8 mouse cellular contexts compared by ENCODE assay signal in genomic region chr5:149831122-149831861, GRCm38 (mm10).
DNase-seq lines count a peak whose midpoint lies in the region; ATAC-seq and TF ChIP-seq lines count a peak whose summit lies in the region.

No protein-coding gene starts in this region.

- H3K36me3 ChIP-seq in forebrain, embryonic 15.5 days: no peaks in the 10 kb centered on the region
- no peaks in the 10 kb centered on the region for H3K36me3 ChIP-seq in liver, postnatal 0 days (replicated peaks; ENCODE audit: insufficient read depth, low read length)
- H3K36me3 ChIP-seq in thymus, adult 2 months (ENCODE audit: control insufficient read depth, insufficient read depth, low read length): no peaks in the 10 kb centered on the region

- DNase-seq in cerebellum, adult 11-12 months: peak; percentile 30
- DNase-seq in heart, postnatal 36 days: peak; percentile 50 to 66
- peak; percentile 50 to 85 for DNase-seq in layer of hippocampus, adult 18-20 months (ENCODE audit: low spot score in 2 of 2)
- peak; percentile 72 for DNase-seq in liver, postnatal 0 days
- peak; percentile 71 for DNase-seq in thymus, adult 2 months

- H3K4me1 ChIP-seq in forebrain, embryonic 15.5 days: 0 out of 2 replicates have a peak, but pooled peaks cover 4% of the 10 kb centered on the region
- no peaks in the 10 kb centered on the region for H3K4me1 ChIP-seq in liver, postnatal 0 days (ENCODE audit: insufficient read depth)
- H3K4me1 ChIP-seq in olfactory bulb, adult 2 months (ENCODE audit: control insufficient read depth, insufficient read depth, low read length): peaks cover 5% of the 10 kb centered on the region
- H3K4me1 ChIP-seq in thymus, adult 2 months (replicated peaks; ENCODE audit: control insufficient read depth, insufficient read depth, low read length): no peaks in the 10 kb centered on the region

- H3K27ac ChIP-seq in forebrain, embryonic 15.5 days (replicated peaks): peak overlapping the region; percentile 56; the same call in 1 of the 2 replicates
- H3K27ac ChIP-seq in liver, postnatal 0 days (ENCODE audit: low read depth): no peak overlapping the region
- no peak overlapping the region for H3K27ac ChIP-seq in olfactory bulb, adult 2 months (ENCODE audit: insufficient read depth, low read depth, low read length)
- no peak overlapping the region for H3K27ac ChIP-seq in thymus, adult 2 months (ENCODE audit: control insufficient read depth, insufficient read depth, low read length)

- H3K9me3 ChIP-seq in forebrain, embryonic 15.5 days: no peaks in the 10 kb centered on the region
- no peaks in the 10 kb centered on the region for H3K9me3 ChIP-seq in liver, postnatal 0 days (ENCODE audit: low read length)

- intact Hi-C loops in heart, postnatal 36 days (cut with DNase I): no loop called here

- no peaks in the 10 kb centered on the region for H3K27me3 ChIP-seq in forebrain, embryonic 15.5 days
- H3K27me3 ChIP-seq in liver, postnatal 0 days (ENCODE audit: insufficient read depth, low read length): no peaks in the 10 kb centered on the region
- no peaks in the 10 kb centered on the region for H3K27me3 ChIP-seq in thymus, adult 2 months (ENCODE audit: control insufficient read depth, insufficient read depth, low read length)

- ATAC-seq in CD4-positive, CD25-positive, alpha-beta regulatory T cell, adult 4 months: peak; percentile 41
- ATAC-seq in forebrain, embryonic 15.5 days (replicated peaks): peak; percentile 72
- ATAC-seq in liver, postnatal 0 days: no peak

- TF ChIP-seq CTCF in liver, postnatal 0 days (IDR thresholded peaks at IDR 0.05; ENCODE audit: low read depth): peak; percentile 69
- TF ChIP-seq CTCF in olfactory bulb, adult 2 months (IDR thresholded peaks at IDR 0.05; ENCODE audit: insufficient read depth, low read depth, low read length): peak; percentile 91
- TF ChIP-seq CTCF in thymus, adult 2 months (IDR thresholded peaks at IDR 0.05; ENCODE audit: borderline replicate concordance, control insufficient read depth, extremely low read depth, insufficient read depth, low read length, poor library complexity): peak; percentile 87

- 3% methylated on average over 28 of the region's 28 CpGs for WGBS in forebrain, embryonic 15.5 days
- 6% methylated on average over 28 of the region's 28 CpGs for WGBS in liver, postnatal 0 days (ENCODE audit: insufficient replicate concordance)
- 5% methylated on average over 28 of the region's 28 CpGs for WGBS in olfactory bulb, adult 2 months
- 6% methylated on average over 28 of the region's 28 CpGs for WGBS in thymus, adult 2 months

- no peak for TF ChIP-seq POLR2A in olfactory bulb, adult 2 months (IDR thresholded peaks at IDR 0.05; ENCODE audit: insufficient read depth, low read depth, low read length)
- no peak for TF ChIP-seq POLR2A in thymus, adult 2 months (IDR thresholded peaks at IDR 0.05; ENCODE audit: control insufficient read depth, extremely low read depth, insufficient read depth, low read length, poor library complexity)

- H3K4me2 ChIP-seq in forebrain, embryonic 15.5 days (replicated peaks): peak overlapping the region; percentile 77
- peak overlapping the region; percentile 69 for H3K4me2 ChIP-seq in liver, postnatal 0 days (ENCODE audit: low read depth, low read length)

- no peak for TF ChIP-seq EP300 in liver, postnatal 0 days (IDR thresholded peaks at IDR 0.05; ENCODE audit: low read depth)

- H3K9ac ChIP-seq in forebrain, embryonic 15.5 days (replicated peaks): peak overlapping the region; percentile 63
- no peak overlapping the region for H3K9ac ChIP-seq in liver, postnatal 0 days (replicated peaks)

- H3K4me3 ChIP-seq in forebrain, embryonic 15.5 days: peak overlapping the region; percentile 47
- peak overlapping the region; percentile 30 for H3K4me3 ChIP-seq in liver, postnatal 0 days (ENCODE audit: low read depth, low read length)
- H3K4me3 ChIP-seq in olfactory bulb, adult 2 months (ENCODE audit: insufficient read depth, low read depth, low read length): peak overlapping the region; percentile 46
- H3K4me3 ChIP-seq in thymus, adult 2 months (ENCODE audit: control insufficient read depth, insufficient read depth, low read length): no peak overlapping the region
